Mouse (Mus musculus) limb, embryonic 11.5 days (tissue): ENCODE results near the gene Hist1h3f. TPM values are rescaled to one million over a fixed set of nuclear protein-coding genes. Genes with fewer than 3 reads are reported as not detected.
"Not testable (repeated sequence)": the region's sequence is repeated elsewhere in the genome, so short reads cannot be mapped to it uniquely, and the experiment has no call there.

Experiments used
- ATAC-seq: fragments of 200-750 bp; cut with Nextera tagmentation; 2 replicates; pipeline ENCODE4 v1.8.0; 2017; ENCODE audit warnings: low read depth; ENCODE audit not compliant: insufficient number of reproducible peaks, low FRiP score, low TSS enrichment
- DNase-seq: peaks from one replicate; pipeline ENCODE4 v3.0.0-alpha.2; 2015; ENCODE audit warnings: low spot score
- H3K27ac ChIP-seq: fragments of 300-500 bp; sonication (generic); replicated peaks from 2 replicates; pipeline ENCODE4 v1.5.1; 2014; ENCODE audit warnings: low read depth, mild to moderate bottlenecking, low read length
- H3K27me3 ChIP-seq: fragments of 300-500 bp; sonication (generic); 2 replicates; pipeline ENCODE4 v1.6.1; 2014; ENCODE audit warnings: mild to moderate bottlenecking, low read length, mixed read lengths; ENCODE audit not compliant: control insufficient read depth, insufficient read depth
- H3K36me3 ChIP-seq: fragments of 300-500 bp; sonication (generic); 2 replicates; pipeline ENCODE4 v1.6.1; 2014; ENCODE audit warnings: mild to moderate bottlenecking, low read length, moderate library complexity, mixed read lengths; ENCODE audit not compliant: control insufficient read depth, insufficient read depth
- H3K4me1 ChIP-seq: fragments of 300-500 bp; sonication (generic); 2 replicates; pipeline ENCODE4 v1.6.1; 2014; ENCODE audit warnings: low read length, mixed read lengths; ENCODE audit not compliant: control insufficient read depth, insufficient read depth
- H3K4me2 ChIP-seq: fragments of 300-500 bp; sonication (generic); 2 replicates; pipeline ENCODE4 v1.6.1; 2014; ENCODE audit warnings: low read depth, mild to moderate bottlenecking, moderate library complexity; ENCODE audit not compliant: severe bottlenecking
- H3K4me3 ChIP-seq: fragments of 300-500 bp; sonication (generic); 2 replicates; pipeline ENCODE4 v1.5.1; 2014; ENCODE audit warnings: low read depth, low read length
- H3K9ac ChIP-seq: fragments of 300-500 bp; sonication (generic); 2 replicates; pipeline ENCODE4 v1.6.1; 2014; ENCODE audit warnings: mild to moderate bottlenecking, low read length
- H3K9me3 ChIP-seq: fragments of 300-500 bp; sonication (generic); 2 replicates; pipeline ENCODE4 v1.6.1; 2016; ENCODE audit warnings: low read length; ENCODE audit not compliant: control insufficient read depth
- WGBS: fragments of 180-500 bp; shearing (Covaris S2); extraction: QIAGEN DNeasy Blood & Tissue Kit; methylation state at CpG from one replicate; pipeline ENCODE4 v1.1.7; 2014; 5-methylcytosine and 5-hydroxymethylcytosine counted together
- polyA plus RNA-seq: library from polyadenylated mRNA; unstranded; fragments of >200 nt; fragmentation: Nextera tagmentation; extraction: Ambion mirVana; gene quantifications from 2 replicates; pipeline ENCODE4 v1.2.1, GENCODE M21; 2014

Hist1h3f gene
- polyA plus RNA-seq, 1 experiment from 2014 or later = 1.4 TPM

GRCm38 (mm10) chr13:23532262-23533075 lies 11.4 kb upstream of the Hist1h3f start:
- Histone ChIP-seq H3K27ac (peak overlapping the region; percentile 94), H3K4me3 (peak overlapping the region; percentile 53), H3K9ac (peak overlapping the region; percentile 88), H3K4me2 (peak overlapping the region; percentile 75), H3K27me3 (no peaks in the 10 kb centered on the region), H3K4me1 (peaks cover 15% of the 10 kb centered on the region), H3K36me3 (no peaks in the 10 kb centered on the region), H3K9me3 (no peaks in the 10 kb centered on the region)
- 27% methylated on average over 9 of the region's 9 CpGs for WGBS
- DNase-seq = peak; percentile 68
- ATAC-seq = no peak

GRCm38 (mm10) chr13:23533560-23534367 lies 10.1 kb upstream of the Hist1h3f start, which contains the start of gene Hist1h2af:
Gene Hist1h2af, plus strand, starts transcription at chr13:23533906.
- Histone ChIP-seq H3K4me1 (peaks cover 15% of the 10 kb centered on the region), H3K27ac (peak within 1 kb of the TSS; percentile 94), H3K9ac (peak within 1 kb of the TSS; percentile 84), H3K4me3 (peak within 1 kb of the TSS; percentile 47), H3K4me2 (peak within 1 kb of the TSS; percentile 75)
- peak; percentile 53; the same call in 1 of the 2 replicates for ATAC-seq
- not testable (repeated sequence) for H3K36me3 ChIP-seq, H3K9me3 ChIP-seq, H3K27me3 ChIP-seq
- under 1% methylated on average over 23 of the region's 53 CpGs for WGBS
- DNase-seq = peak; percentile 87

GRCm38 (mm10) chr13:23534368-23535131 lies 9.3 kb upstream of the Hist1h3f start:
- no peaks in the 10 kb centered on the region for H3K27me3 ChIP-seq
- H3K9ac ChIP-seq = peak overlapping the region; percentile 84
- peak overlapping the region; percentile 47 for H3K4me3 ChIP-seq
- peak; percentile 70 for DNase-seq
- H3K36me3 ChIP-seq = no peaks in the 10 kb centered on the region
- peak; percentile 8 for ATAC-seq
- peak overlapping the region; percentile 75 for H3K4me2 ChIP-seq
- peak overlapping the region; percentile 94 for H3K27ac ChIP-seq
- WGBS = 1% methylated on average over 15 of the region's 15 CpGs
- H3K9me3 ChIP-seq = no peaks in the 10 kb centered on the region
- H3K4me1 ChIP-seq = peaks cover 11% of the 10 kb centered on the region

GRCm38 (mm10) chr13:23535137-23536075 lies 8.4 kb upstream of the Hist1h3f start, which contains the start of gene Hist1h3g:
Gene Hist1h3g, plus strand, starts transcription at chr13:23535422.
- not testable (repeated sequence) for H3K36me3 ChIP-seq, H3K9me3 ChIP-seq, H3K27me3 ChIP-seq
- ATAC-seq (peak; percentile 92), DNase-seq (peak; percentile 90)
- H3K4me1 ChIP-seq = peaks cover 11% of the 10 kb centered on the region
- peak within 1 kb of the TSS; percentile 75 for H3K4me2 ChIP-seq
- peak within 1 kb of the TSS; percentile 84 for H3K9ac ChIP-seq
- H3K4me3 ChIP-seq = peak within 1 kb of the TSS; percentile 47
- WGBS = under 1% methylated on average over 43 of the region's 62 CpGs
- peak within 1 kb of the TSS; percentile 94 for H3K27ac ChIP-seq

DNA sequence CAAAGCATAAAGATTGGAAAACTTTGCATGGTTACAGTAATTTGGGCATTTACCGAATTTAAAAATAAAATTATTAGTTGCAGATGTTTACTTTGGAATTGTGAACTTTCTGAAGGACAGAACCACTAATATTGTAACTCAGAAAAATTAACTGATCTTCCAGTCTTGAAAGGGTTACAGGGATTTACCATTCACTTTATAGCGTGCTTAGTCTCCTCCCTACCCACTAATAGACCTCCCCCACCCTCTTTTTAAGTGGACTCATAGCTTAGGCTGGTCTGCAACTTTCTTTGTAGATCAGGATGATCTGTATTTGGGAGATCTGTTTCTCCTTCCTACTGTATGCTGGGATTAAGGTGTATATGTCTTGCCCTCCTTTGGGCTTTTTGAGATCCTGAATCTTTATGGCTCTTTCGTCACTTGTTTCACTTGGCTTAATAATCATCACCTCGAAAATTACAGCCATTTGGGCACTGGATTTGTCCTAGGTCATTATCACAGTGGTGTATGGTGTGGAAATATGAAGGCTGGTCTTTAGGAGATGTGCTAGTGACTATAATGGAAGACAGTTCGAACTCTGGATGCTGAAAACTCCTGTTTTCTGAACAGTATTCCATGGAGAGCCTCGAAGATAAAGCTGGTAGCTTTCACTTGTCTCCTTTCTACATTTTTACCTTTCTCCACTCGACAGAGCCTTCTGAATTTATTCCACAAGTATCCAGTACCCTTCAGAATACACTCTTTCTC lies 7.6 kb upstream of the Hist1h3f start:
- whole genome bisulfite sequencing = 23% methylated on average over 7 of the region's 7 CpGs
- no peak for DNase-seq
- peak overlapping the region; percentile 70 for H3K9ac ChIP-seq

DNA sequence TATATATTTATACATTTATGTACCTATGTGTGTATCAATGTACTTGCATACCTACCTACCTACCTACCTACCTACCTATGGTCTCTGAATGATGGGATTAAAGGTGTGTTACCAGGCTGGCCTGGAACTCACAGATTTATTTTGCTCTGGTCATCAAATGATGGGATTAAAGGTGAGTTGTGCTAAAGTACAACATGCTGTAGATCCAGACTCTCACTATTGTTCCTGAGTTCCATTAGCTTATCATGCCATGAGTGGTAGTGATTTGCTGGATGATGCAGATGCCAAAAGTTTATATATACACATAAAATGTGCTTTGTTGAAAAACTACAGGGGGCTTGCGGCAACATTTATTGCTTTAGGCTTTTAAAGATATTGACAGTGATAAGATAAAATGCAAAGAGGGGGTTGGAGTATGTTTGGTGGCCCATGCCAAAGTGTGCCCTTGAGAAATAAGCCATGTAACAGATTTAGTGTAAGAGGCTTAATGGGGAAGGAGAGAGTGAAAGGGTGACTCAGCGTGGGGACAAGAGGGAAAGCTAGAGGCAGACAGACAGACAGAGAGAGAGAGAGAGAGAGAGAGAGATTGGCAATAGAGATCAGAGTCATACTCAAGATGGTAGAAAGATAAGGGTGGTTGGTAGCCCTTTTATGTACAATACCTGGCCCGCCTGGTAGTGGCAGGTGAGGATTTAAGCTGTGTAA lies 6.7 kb upstream of the Hist1h3f start:
- no peak for DNase-seq
- no peaks in the 10 kb centered on the region for H3K36me3 ChIP-seq
- no peak for ATAC-seq
- H3K4me3 ChIP-seq = no peak overlapping the region; the same call in 1 of the 2 replicates
- WGBS = 81% methylated on average over 3 of the region's 3 CpGs
- H3K9me3 ChIP-seq = no peaks in the 10 kb centered on the region
- H3K9ac ChIP-seq = no peak overlapping the region
- H3K4me2 ChIP-seq = peak overlapping the region; percentile 75; the same call in 1 of the 2 replicates
- H3K27ac ChIP-seq = no peak overlapping the region
- no peaks in the 10 kb centered on the region for H3K27me3 ChIP-seq
- H3K4me1 ChIP-seq = peaks cover 11% of the 10 kb centered on the region

More for the DNA sequence above, 7.6 kb upstream of the Hist1h3f start:
- H3K36me3 ChIP-seq = no peaks in the 10 kb centered on the region
- peak overlapping the region; percentile 94 for H3K27ac ChIP-seq
- H3K4me1 ChIP-seq = peaks cover 11% of the 10 kb centered on the region
- H3K4me3 ChIP-seq = peak overlapping the region; percentile 47
- no peaks in the 10 kb centered on the region for H3K27me3 ChIP-seq
- H3K4me2 ChIP-seq = peak overlapping the region; percentile 75
- ATAC-seq = no peak
- H3K9me3 ChIP-seq = no peaks in the 10 kb centered on the region
